Mouse (Mus musculus) cerebellum, postnatal 14 days (tissue): ENCODE data around the gene Dnah10.

ENCODE experiments used
- DNase-seq, 2 experiments: peaks; one replicate each; pipeline ENCODE4 v3.0.0; 2021; ENCODE audit warnings: mixed read lengths in 2 of 2

Dnah10 gene

DNA sequence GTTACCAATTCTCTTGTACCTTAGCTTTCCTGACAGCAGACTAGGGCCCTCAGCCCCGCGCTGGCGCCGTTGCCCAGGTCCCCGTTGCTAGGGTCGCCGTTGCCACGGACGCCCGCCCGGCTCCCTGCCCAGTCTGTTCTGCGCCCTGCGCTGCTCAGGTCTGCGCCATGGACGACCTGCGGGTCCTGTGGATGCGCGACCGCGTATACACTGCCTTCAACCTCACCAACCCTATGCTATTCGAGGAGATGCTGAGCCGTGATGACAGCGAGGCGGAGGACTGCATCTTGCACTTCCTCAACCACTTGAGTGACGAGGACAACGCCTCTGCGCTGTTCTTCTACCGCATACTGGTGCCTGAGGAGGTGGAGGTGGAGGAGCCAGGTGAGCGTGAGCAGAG lies at the start of gene Dnah10:
Gene Dnah10, plus strand, starts transcription at position 89 of the 400 bp plus-strand sequence.
- peak; percentile 38 to 55 for DNase-seq

DNA sequence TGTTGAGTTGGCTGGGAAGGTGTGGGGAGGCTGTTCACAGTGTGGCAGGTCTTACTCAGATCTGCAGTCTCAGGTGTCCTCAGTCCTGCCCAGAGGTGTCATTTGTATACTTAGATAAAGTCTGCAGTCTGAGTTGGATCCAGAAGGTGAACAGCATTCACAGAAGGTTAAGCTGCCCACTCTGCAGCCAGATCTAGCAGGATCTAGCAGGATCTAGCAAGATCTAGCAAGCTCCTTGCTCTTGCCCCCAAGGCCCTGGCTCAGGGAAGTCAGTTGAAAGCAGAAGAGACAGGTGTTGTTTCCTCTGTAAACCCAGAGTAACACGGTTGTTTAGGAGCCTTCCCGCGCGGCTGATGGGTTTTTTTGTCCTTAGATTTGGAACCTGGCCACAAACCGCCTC lies 11.1 kb upstream of the Dnah10 start:
- no peak for DNase-seq

DNA sequence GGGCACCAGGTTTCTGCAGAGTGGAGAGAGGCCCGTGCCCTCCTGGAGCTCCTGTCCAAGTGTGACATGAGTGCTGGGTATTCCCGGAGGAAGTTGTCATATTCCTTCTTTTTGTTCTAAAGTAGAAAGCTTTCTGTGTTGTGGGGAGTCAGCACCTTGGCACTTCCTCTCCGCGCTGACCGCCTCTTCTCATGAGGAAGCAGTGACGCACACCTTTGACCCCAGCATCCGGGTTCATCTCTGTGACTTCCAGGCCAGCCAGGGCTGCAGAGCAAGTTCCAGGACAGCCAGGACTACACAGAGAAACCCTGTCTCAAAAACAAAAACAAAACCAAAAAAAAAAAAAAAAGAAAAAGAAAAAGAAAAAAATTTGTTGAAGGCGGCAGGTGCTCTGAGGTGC lies 9.8 kb upstream of the Dnah10 start:
- no peak for DNase-seq

DNA sequence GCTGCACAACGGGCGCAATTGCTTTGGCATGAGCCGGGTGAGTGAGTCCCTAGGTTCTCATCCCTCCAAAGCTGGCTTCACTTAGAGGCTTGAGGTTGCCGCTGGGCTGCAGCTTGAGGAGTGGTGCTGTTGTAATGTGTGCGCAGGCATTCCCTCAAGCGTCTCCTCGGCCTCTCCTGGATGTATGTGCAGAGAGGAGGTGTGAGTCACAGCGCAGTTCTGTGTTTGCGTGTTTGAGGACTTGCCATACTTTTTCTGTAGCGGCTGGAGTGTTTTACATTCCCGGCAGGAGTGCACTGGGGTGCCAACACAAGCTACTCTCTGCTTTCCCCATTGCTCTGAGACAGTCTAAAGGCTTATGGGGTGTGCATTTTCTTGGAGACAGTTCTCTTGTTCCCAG lies 6.9 kb upstream of the Dnah10 start:
- no peak for DNase-seq

DNA sequence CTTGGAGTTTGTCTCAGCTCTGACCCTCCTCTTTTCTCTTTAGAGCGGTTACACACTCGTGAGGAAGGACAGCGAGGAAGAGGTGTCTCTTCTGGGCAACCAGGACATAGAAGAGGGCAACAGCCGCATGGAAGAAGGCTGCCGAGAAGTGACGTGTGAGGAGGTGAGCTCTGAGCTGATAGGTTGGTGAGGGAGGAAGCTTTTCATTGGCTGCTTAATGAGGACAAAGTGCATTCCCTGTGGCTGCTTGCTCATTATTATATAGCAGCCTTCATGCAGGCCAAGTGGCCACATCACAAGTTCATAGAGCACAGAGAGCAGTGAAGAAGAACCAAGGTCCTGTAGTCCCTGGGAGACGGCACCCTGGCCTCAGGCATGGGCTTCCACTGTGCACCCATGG lies 6.5 kb upstream of the Dnah10 start:
- no peak for DNase-seq

DNA sequence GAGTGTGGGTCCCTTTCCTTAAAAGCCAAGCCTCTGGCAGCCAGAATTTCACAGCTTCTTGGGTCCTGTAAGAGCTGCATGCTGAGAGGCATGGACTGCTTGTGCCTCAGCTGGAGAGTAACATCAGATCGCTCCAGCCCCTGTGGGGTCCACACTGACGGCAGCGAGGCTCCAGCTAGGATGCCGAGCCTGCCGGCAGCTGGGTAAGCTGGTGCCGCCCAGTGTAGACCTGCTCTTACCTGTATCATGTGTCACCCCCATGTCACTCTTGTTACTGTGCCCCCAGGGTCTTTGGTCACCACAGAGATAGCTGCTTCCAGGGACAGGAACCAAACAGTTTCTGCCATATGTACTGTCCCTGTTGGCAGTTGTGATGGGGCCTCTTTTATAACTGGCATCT lies 1.8 kb upstream of the Dnah10 start:
- no peak for DNase-seq

DNA sequence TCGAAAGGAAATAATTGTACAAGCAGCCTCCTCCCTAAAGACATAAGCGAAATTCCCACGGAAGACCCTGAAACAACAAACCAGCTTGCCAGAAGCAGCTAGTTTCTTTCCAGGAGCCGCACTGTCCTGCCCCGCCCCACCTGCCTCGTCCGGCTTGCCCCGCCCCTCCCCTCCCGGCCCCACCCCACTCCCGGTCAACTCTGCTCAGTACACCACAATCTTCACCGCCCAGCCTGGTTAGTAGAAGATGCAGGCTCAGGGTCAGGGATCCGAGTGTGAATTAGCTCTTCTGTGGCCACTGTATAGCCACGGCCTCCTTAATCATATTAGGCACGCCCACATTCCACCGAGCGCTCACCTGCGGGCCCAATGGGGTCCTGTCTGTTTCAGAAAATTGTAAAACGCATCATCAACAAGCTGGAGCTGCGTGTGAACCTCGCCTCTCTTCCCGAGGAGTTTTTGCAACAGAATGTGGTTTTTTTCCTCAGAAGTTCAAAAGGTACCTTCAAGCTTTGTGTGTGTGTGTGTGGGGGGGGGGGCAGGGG lies 4.8 kb downstream of the Dnah10 start:
- no peak for DNase-seq

DNA sequence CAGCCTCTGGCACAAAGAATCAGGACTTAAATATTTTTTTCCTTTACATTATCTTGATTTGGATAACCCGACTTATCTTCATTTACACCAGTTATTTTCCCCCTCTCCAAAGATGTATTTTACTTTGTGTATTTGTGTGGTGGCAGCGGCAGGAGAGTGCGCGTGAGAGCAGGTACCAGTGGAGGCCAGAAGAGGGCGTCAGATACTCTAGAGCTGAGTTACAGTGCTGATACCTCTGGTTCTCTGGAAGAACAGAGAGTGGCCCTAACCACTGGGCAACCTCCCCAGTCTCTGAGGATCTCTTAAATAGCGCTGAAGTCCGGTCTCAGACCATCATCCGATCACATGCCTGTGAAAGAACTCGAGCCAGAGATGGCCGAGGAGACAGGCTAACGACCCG lies 9.1 kb downstream of the Dnah10 start:
- DNase-seq: no peak

DNA sequence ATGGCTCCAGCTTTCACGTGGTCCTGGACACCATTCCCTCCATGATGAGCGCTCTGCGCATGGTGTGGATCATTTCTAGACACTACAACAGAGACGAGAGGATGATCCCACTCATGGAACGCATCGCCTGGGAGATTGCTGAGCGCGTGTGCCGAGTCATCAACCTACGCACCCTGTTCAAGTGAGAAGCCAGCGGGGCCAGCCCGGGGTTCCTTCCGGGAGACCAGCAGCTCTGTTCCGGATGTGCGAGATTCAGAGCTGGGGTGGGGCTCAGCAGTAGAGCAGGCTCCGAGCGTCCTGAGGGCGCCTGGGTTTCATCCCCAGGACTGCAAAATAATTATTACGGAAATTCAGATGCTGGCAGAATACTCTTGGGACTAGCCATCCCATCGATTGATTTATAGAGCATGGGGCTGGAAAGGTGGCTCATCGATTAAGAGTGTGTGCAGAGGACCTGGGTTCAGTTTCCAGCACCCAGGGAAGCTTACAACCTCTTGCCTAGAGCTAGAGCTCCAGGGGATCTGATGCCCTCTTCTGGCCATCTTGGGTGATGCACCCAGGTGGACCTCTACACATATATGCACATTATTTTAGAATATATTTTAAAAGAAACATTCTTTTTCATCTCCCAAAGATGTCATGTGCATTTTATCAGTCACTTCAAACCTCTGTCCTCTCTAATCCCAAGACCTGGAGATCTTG lies 17.2 kb downstream of the Dnah10 start:
- DNase-seq: no peak

DNA sequence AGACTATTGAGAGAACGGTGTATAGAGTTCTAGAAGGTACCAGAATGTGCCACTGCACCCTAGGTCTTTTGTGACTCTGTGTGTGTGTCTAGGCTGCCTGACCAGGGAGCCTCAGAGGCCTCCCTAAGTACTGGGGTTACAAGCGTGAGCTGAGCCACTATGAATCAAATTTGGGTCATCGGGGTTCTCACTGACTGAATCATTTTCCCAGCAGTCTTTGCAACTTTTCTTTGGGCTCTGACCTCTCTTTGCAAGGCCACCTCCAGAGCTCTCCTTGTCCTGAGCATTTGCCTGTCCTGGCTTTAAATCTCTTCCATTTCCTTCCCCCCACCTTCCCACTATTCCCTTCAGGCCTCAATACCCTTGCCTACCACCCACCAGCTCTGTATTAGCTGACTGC lies 19.0 kb downstream of the Dnah10 start:
- DNase-seq: no peak

DNA sequence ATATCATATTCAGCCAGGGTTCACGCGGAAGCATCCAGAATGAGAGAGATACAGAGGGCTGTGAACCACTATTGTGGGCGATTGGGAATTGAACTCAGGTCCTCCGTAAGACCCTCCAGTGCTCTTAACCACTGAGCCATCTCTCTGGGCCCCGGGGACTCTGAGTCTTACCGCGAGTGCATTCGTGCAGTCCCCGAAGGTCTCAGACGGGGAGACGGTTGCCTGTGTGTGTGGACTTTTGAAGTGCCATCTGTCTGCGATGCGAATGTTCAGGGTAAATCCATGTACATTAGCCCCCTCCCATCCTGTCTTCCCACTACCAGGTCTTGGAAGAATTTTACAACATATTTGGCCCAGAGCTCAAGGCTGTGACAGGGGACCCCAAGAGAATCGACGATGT lies 21.3 kb downstream of the Dnah10 start:
- DNase-seq: no peak

DNA sequence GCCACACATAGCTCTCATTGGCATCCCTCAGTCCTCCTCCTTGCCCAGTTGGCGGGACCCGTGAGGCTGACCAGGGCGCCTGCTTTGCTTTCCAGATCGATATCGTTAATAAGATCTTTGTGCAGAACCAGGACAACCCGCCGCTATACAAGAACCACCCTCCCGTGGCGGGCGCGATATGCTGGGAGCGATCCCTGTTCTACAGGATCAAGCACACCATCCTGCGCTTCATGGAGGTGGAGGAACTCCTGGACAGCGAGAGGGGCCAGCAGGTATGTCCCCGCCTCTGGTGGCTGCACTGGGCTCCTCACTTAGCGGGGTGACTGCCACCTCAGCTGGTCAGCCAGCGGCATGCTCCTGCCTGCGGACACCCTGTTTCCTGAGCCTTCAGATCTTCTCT lies 23.4 kb downstream of the Dnah10 start:
- no peak for DNase-seq

DNA sequence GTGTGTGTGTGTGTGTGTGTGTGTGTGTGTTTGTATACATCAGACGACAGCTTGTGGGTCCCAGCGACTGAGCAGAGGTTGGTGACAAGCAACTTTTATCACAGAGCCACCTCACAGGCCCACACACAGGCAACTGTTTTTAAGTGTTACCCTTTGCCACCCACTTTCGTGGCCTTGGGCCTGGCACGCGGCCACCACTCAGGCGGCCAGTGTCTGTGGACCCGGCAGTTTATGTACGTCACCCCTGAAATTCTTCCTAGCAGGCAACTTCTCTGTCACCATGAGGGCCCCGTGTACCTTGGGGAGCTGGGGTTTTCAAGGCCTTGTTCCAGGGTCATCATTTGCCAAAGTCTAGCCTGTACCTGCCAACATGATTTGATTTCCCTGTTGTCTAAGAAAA lies 26.8 kb downstream of the Dnah10 start:
- no peak for DNase-seq

DNA sequence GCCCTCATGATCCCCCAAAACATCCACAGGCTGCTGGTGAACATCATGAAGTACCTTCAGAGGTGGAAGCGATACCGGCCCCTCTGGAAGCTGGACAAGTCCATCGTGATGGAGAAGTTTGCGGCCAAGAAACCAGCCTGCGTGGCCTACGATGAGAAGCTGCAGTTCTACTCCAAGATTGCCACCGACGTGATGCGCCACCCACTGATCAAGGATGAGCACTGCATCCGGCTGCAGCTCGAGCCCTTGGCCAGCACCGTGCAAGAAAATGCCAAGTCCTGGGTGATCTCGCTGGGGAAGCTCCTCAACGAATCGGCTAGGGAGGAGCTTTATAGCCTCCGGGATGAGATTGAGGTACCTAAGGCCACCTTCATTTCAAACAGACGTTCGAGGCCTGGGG lies 36.1 kb downstream of the Dnah10 start:
- peak in 1 of 2 experiments; percentile 30 for DNase-seq

DNA sequence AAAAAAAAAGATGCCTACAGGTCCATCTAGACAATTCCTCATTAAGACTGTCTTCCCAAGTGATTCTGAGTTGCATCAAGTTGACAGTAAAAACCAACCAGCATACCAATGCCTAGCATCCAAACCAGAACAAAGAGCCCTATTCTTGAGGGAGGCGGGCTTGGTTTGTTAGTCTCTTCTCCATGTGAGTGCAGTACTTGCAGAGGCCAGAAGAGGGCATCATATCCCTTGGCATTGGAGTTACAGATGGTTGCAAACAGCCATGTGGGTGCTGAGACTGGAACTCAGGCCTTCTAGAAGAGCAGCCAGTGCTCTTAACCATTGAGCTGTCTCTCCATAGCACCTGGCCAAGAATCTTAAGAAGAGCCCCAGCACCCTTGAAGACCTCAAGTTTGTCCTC lies 36.9 kb downstream of the Dnah10 start:
- DNase-seq: no peak

DNA sequence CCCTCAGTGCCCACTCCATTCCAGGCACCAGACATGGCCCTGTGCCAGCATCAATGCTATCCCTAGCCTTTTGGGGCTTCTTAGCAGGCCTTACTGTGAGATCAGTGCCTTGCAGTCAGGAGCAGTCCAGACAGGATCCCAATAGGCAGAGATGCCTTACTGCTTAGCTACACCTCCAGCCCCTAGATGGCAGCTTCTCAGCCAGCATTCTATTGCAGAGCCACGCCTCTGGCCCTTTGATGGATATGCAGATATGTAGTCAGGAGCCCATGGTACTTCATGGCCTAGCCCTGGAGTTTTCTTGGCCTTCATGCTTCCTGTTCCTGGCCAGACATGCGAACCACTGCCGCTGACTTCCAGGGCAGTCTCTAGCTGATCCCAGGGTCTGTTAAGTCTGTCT lies 49.7 kb downstream of the Dnah10 start:
- no peak for DNase-seq

DNA sequence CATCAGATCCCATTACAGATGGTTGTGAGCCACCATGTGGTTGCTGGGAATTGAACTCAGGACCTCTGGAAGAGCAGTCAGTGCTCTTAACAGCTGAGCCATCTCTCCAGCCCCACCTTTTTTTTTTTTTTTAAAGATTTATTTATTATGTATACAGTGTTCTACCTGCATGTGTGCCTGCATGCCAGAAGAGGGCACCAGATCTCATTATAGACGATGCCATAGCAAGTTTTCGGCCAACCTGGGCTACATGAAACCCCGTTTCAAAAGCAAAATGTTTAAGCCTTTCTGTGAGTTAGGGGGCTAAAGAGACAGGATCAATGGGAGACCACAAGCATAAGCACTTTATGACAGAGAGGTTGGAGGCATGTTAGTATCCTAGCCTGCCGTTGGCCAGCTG lies 51.4 kb downstream of the Dnah10 start:
- DNase-seq: peak; percentile 24 to 26

DNA sequence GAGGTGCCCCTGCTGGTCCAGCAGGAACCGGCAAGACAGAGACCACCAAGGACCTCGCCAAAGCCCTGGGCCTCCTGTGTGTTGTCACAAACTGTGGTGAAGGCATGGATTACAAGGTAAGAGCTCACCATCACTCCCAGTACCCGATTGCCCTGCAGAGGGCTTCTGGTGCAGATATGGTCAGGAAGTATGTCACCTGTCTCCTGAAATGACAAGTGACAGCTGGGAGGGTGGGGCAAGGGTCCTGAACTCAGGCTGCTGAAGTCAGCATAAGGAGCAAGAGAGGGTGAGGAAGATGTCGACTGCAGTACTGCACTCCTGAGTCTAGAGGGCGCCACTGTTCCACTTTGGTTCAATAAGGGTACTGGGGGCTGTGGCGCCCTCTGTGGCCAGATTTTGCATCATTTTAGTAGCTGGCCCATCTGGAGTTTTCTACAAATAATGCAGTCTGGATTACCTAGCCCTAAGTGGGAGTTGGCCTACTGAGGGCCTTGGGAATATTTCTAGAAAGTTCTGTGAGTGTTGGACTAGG lies 52.4 kb downstream of the Dnah10 start:
- DNase-seq: peak; percentile 79 to 91

DNA sequence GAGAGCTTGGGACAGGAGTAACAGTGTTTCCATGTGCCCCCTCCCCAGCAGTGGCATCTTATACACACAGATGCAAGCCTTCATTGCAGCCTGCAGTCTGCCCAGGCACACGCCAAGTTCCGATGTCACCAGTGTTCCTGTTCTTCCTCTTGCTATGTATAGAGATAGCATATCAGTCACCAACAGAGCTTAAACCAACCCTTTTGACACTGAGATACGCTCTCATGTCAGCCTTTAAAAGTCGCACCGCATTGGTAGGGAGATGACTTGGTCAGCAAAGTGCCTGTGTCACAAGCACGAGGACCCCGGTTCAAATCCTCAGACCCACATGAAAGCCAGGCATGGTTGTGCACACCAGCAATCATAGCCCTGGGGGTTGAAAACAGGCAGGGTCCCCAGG lies 55.0 kb downstream of the Dnah10 start:
- DNase-seq: no peak

DNA sequence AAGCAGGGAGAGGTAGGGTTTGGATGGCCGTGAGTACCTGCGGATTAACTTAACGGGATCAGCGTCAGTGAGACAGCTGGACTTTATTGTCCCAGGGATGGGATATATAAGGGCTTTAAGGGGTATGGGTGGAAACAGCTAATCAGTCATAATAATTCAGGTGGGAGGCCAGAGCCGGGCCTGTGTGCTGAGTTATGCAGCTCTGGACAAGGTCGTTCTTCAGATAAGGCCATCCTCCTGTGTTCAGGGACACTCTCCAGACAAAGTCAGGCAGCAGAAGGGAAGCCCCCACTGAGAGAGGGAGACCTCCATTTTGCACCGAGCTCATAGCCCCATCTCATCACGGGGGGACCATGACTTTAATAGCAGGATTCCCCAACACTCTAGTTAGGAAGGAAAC lies 56.8 kb downstream of the Dnah10 start:
- DNase-seq: no peak

DNA sequence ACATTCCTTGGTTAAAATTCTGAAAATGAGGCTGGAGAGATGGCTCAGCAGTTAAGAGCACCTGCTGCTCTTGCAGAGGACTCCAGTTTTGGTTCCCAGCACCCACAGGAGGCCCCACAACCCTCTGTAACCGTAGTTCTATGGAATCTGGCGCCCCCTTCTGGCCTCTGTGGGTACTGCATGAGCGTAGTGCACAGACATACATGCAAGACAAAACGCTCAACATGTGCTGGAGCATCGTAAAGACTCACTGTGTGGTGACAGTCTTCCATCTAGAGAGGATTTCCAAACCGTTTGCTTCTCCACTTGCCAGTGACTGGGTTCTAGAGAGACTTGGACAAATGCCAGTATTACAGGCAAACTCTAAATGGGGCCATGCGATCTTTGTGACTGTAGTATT lies 60.8 kb downstream of the Dnah10 start:
- peak; percentile 16 to 49 for DNase-seq

DNA sequence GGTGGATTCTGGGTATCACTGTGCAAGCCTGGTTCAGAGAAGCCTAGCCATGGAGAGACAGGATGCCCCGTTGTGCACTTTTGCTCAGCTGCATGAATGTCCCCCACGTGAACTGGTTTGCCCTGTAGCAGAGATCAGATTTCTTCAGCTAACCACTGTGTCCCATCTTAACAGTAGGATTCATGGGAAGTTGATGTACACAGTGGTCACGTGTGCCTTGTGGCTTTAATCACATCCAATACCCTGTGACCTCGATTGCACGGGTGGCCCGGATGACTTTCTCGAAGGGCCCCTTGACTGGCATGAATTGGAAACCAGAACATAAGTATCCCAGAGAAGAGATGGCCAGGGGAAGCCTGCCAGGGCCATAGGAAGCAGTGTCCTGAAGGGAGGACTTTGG lies 67.2 kb downstream of the Dnah10 start:
- no peak for DNase-seq

DNA sequence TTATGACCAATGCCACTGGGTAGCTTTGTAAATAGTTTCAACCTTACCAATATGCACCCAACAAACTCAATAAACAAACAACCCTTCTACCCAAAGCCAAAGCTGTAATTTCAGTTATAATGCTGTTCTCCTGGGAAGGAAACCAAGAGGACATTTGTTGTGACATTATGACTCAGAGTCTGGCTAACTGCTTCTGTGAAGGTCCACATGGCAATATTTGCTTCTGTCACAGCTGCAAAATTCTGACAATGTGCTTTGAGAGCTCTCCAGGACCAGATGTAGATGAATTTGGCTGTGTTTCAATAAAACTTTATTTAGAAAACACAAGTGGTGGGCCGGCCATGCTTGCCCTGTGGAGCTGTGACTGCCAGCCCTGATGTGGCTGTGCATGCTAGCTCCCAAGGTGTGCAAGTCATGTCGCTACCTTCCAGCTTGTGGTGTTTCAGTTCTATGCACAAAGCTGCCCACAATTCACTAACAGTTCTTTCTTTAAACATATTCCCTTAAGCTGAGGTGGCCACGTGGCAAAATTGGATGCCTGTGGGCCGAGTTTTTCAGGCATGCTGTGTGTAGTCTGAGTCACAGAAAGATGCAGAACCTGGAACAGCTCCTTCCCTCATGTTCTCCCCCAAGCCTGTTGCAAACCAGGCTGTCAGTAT lies 85.0 kb downstream of the Dnah10 start:
- DNase-seq: peak in 1 of 2 experiments; percentile 66

DNA sequence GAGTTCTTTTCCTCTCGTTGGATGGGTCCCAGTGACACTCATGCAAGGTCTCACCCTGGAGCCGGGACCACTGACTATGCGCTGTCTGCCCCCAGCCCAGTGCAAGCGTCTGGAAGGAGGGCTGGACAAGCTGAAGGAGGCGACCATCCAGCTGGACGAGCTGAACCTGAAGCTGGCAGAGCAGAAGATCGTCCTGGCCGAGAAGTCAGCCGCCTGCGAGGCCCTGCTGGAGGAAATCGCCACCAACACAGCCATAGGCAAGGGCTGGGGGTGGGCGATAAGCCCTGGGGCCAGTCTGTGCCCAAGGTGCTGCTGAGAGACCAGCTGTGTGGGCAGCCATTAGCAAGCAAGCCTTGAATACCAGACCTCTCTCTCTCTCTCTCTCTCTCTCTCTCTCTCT lies 87.6 kb downstream of the Dnah10 start:
- peak; percentile 66 to 74 for DNase-seq
